Mouse (Mus musculus) C2C12 (cell line): ENCODE data around the gene Olfr329-ps.

Experiments
- CTCF ChIP-seq: IDR thresholded peaks from one replicate; pipeline ENCODE4 v1.5.1; 2011; ENCODE audit not compliant: control insufficient read depth, insufficient read depth, insufficient read length
- FOSL1 ChIP-seq: IDR thresholded peaks from one replicate; pipeline ENCODE4 v1.8.0; 2011; ENCODE audit warnings: mild to moderate bottlenecking, low read length; ENCODE audit not compliant: poor library complexity, insufficient read depth, severe bottlenecking
- MAX ChIP-seq: IDR thresholded peaks from one replicate; pipeline ENCODE4 v1.6.1; 2011; ENCODE audit warnings: mild to moderate bottlenecking, control low read depth
- MYOD1 ChIP-seq: IDR thresholded peaks from one replicate; pipeline ENCODE4 v1.6.1; 2011; ENCODE audit warnings: low read depth; ENCODE audit not compliant: control insufficient read depth, insufficient read length
- USF1 ChIP-seq: IDR thresholded peaks from one replicate; pipeline ENCODE4 v1.6.1; 2011; ENCODE audit warnings: low read depth, mild to moderate bottlenecking, control low read depth, moderate library complexity

DNA sequence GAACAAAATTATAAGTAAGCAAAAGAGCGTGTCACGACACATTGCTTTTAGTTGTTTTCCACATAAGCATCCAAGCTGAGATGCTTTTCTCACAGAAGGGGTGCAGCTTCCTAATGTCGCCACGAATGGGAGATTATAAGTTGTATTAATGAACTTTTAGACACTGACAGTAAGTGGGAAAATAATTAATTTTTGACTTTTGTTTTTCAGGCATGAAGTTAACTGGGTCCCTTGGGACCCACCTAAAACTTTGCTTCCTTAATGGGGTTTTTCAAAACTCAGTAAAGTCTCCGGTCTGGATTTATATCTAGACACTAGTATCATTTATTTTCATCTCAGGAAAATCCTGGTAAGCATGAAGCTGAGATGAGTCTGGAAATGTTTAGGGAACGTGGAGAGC lies 48.6 kb upstream of the Olfr329-ps start, which contains the start of gene Olfr324:
- TF ChIP-seq USF1 (no peak), CTCF (no peak), MAX (no peak), FOSL1 (no peak), MYOD1 (no peak)
